Mouse (Mus musculus): ENCODE results near the gene Fut8. TPM values are rescaled to one million over a fixed set of nuclear protein-coding genes. Genes with fewer than 3 reads are reported as not detected.

Gene Fut8
- polyA plus RNA-seq, 1 experiment from 2014 or later = 69.5 TPM

DNA sequence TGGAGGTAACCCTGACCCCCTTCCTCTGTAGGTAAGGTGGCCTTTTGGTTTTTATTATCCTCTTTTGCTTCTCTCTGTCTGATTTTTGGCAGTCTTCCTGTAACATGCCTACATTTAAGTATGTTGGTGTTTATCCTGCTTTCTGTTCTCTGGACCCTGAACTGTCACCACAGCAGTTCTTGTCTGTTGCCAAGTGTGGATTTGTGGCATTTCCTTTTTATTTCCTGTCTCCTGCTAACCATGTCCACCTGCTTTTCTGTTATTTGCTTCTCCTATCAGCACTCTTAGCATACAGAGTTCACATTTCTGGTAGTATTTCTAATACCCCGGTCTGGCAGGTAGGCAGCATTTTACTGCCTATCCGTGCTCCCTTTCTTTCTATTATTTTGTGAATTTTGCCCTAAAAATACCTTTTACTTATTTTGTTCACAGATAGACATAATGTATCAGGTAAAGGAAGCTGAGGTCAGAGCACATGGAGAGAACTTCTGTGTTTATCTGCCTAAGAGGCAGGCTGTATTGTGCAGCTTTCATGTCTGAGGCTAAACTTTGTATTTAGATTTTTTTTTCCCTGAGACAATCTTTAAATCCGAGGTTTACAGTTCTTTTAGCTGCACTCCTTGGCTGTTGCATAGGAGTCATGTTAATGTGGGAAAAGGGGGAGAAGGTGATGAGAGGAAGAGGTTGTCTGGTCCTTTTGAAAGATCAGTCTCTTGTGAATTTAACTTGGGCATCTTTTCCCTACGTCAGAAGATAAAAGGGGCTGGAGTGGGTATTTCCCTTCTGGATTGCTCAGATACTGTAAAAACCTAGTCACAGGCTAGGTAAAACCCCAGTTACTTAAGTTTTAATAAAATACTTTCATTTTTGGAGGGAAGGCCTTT, 54.7 kb downstream of the Fut8 start:
- no peaks in the 10 kb centered on the region for H3K4me1 ChIP-seq (ENCODE audit: control insufficient read depth, insufficient read depth, low read length)
- WGBS = 72% methylated on average over 4 of the region's 4 CpGs
- H3K27ac ChIP-seq (ENCODE audit: low read length) = no peak overlapping the region
- H3K27me3 ChIP-seq (ENCODE audit: control insufficient read depth, insufficient read depth, low read depth, low read length) = no peaks in the 10 kb centered on the region
- H3K9ac ChIP-seq (ENCODE audit: low read depth, low read length) = no peak overlapping the region
- H3K4me2 ChIP-seq (ENCODE audit: low read length) = no peak overlapping the region
- H3K4me3 ChIP-seq (ENCODE audit: low read depth, low read length) = no peak overlapping the region
- no peak for ATAC-seq
- no peaks in the 10 kb centered on the region for H3K9me3 ChIP-seq (replicated peaks; ENCODE audit: control insufficient read depth, low read length, poor library complexity, severe bottlenecking)
- no peaks in the 10 kb centered on the region for H3K36me3 ChIP-seq (ENCODE audit: control insufficient read depth, insufficient read depth, low read length)

- Histone ChIP-seq H3K9me3 (replicated peaks; ENCODE audit: control insufficient read depth, low read length, poor library complexity, severe bottlenecking) (no peaks in the 10 kb centered on the region), H3K4me2 (ENCODE audit: low read length) (no peak overlapping the region), H3K27ac (ENCODE audit: low read length) (no peak overlapping the region), H3K4me3 (ENCODE audit: low read depth, low read length) (no peak overlapping the region), H3K9ac (ENCODE audit: low read depth, low read length) (no peak overlapping the region), H3K27me3 (ENCODE audit: control insufficient read depth, insufficient read depth, low read depth, low read length) (no peaks in the 10 kb centered on the region), H3K4me1 (ENCODE audit: control insufficient read depth, insufficient read depth, low read length) (peaks cover 4% of the 10 kb centered on the region; the same call in 1 of the 2 replicates), H3K36me3 (ENCODE audit: control insufficient read depth, insufficient read depth, low read length) (no peaks in the 10 kb centered on the region)
- WGBS = 94% methylated on average over 1 of the region's 1 CpGs
- ATAC-seq = no peak
Measured at GRCm38 (mm10) chr12:77296119-77296518, 58.2 kb downstream of the Fut8 start.

DNA sequence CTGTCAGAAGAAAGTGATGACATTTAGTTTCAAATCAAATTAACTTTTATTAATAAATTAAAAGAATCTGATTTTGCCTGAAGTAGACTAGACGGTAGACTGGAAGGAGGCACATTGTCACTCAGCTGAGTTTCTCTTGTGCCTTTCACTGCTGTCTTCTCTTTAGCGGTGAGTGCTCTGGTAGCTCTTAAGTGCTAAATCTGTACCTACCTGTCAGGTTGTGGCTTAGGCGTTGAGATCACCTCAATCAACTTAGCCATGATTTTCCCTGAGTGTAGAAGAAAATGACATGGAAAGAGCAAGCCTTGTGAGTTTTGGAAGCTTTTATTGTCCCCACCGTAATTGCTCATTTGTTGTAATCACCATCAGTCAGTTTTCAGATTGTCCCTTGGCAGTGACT, 59.2 kb downstream of the Fut8 start:
- Histone ChIP-seq H3K4me1 (ENCODE audit: control insufficient read depth, insufficient read depth, low read length) (peaks cover 4% of the 10 kb centered on the region; the same call in 1 of the 2 replicates), H3K9ac (ENCODE audit: low read depth, low read length) (no peak overlapping the region), H3K4me3 (ENCODE audit: low read depth, low read length) (no peak overlapping the region), H3K9me3 (replicated peaks; ENCODE audit: control insufficient read depth, low read length, poor library complexity, severe bottlenecking) (no peaks in the 10 kb centered on the region), H3K27ac (ENCODE audit: low read length) (no peak overlapping the region), H3K36me3 (ENCODE audit: control insufficient read depth, insufficient read depth, low read length) (no peaks in the 10 kb centered on the region), H3K4me2 (ENCODE audit: low read length) (no peak overlapping the region), H3K27me3 (ENCODE audit: control insufficient read depth, insufficient read depth, low read depth, low read length) (no peaks in the 10 kb centered on the region)
- ATAC-seq = no peak
- WGBS = 94% methylated on average over 4 of the region's 4 CpGs

DNA sequence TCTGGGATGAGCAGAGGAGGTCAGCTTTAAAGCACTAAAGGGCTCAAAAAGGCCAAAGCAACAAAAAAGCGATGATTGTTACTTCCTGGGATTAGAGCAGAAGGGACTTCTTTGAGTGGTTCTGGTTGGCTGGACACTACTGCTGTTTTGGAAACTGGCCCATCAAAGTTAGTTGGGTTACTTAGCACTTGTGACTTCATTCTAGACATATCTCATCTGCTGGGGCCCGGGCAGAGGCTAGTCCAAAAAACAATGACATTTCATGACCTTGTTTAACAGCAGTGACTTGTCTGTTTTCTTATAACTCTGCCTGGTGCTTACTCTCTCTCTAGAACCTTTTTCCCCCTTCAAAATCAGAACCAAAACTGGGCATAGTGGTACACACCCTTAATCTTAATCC, 59.9 kb downstream of the Fut8 start:
- no peak overlapping the region for H3K9ac ChIP-seq (ENCODE audit: low read depth, low read length)

DNA sequence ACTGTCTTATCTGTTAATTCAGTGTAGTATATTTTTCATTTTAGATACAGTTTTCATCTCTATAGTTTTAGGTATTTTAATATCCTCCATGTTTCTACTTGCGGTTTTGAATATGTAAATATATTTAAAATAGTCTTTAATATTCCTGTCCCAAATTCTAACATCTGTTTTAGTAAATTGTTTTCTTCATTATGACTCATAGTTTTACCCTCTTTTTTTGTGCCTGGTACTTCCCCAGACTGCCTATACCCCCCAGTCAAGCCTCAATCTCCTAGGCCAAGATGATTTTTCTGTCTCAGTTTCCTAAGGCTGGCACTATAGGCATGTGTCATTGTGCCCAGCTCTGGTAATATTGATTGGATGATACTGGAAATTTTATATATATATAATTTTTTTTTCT, 64.1 kb downstream of the Fut8 start:
- H3K4me1 ChIP-seq (ENCODE audit: control insufficient read depth, insufficient read depth, low read length) = peaks cover 4% of the 10 kb centered on the region; the same call in 1 of the 2 replicates
- ATAC-seq = no peak
- H3K9me3 ChIP-seq (replicated peaks; ENCODE audit: control insufficient read depth, low read length, poor library complexity, severe bottlenecking) = no peaks in the 10 kb centered on the region
- no peak overlapping the region for H3K9ac ChIP-seq (ENCODE audit: low read depth, low read length)
- no peak overlapping the region for H3K27ac ChIP-seq (ENCODE audit: low read length)
- H3K4me2 ChIP-seq (ENCODE audit: low read length) = no peak overlapping the region
- WGBS = 100% methylated on average over 1 of the region's 1 CpGs
- no peaks in the 10 kb centered on the region for H3K27me3 ChIP-seq (ENCODE audit: control insufficient read depth, insufficient read depth, low read depth, low read length)
- H3K36me3 ChIP-seq (ENCODE audit: control insufficient read depth, insufficient read depth, low read length) = no peaks in the 10 kb centered on the region
- H3K4me3 ChIP-seq (ENCODE audit: low read depth, low read length) = no peak overlapping the region

More for the DNA sequence above, 59.9 kb downstream of the Fut8 start:
- WGBS = 86% methylated on average over 2 of the region's 2 CpGs
- Histone ChIP-seq H3K27me3 (ENCODE audit: control insufficient read depth, insufficient read depth, low read depth, low read length) (no peaks in the 10 kb centered on the region), H3K9me3 (replicated peaks; ENCODE audit: control insufficient read depth, low read length, poor library complexity, severe bottlenecking) (no peaks in the 10 kb centered on the region), H3K36me3 (ENCODE audit: control insufficient read depth, insufficient read depth, low read length) (no peaks in the 10 kb centered on the region), H3K4me1 (ENCODE audit: control insufficient read depth, insufficient read depth, low read length) (peaks cover 4% of the 10 kb centered on the region; the same call in 1 of the 2 replicates), H3K4me3 (ENCODE audit: low read depth, low read length) (no peak overlapping the region), H3K27ac (ENCODE audit: low read length) (no peak overlapping the region), H3K4me2 (ENCODE audit: low read length) (no peak overlapping the region)
- ATAC-seq = no peak

DNA sequence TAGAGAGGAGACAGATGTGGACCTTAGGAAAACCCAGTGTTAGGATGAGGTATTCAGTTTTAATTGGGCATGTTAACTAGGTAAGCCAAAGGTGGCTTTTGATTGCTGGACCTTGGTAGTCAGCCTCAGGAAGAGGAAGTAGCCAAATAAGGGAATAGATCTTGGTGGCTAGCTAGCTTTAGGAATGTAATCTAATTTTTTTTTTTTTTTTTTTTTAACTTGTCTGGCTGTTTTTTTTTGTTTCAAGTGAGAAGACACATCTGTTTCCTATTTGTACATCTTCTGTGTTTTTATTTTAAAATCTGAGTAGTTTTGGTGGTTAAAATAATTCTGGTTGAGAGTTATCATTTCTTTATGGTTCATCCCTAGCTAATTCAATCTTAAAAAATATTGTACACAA, 65.4 kb downstream of the Fut8 start:
- Histone ChIP-seq H3K9ac (ENCODE audit: low read depth, low read length) (no peak overlapping the region), H3K4me3 (ENCODE audit: low read depth, low read length) (no peak overlapping the region), H3K4me1 (ENCODE audit: control insufficient read depth, insufficient read depth, low read length) (peaks cover 4% of the 10 kb centered on the region; the same call in 1 of the 2 replicates), H3K27ac (ENCODE audit: low read length) (no peak overlapping the region), H3K36me3 (ENCODE audit: control insufficient read depth, insufficient read depth, low read length) (no peaks in the 10 kb centered on the region), H3K9me3 (replicated peaks; ENCODE audit: control insufficient read depth, low read length, poor library complexity, severe bottlenecking) (no peaks in the 10 kb centered on the region), H3K27me3 (ENCODE audit: control insufficient read depth, insufficient read depth, low read depth, low read length) (no peaks in the 10 kb centered on the region), H3K4me2 (ENCODE audit: low read length) (no peak overlapping the region)
- ATAC-seq = no peak

GRCm38 (mm10) chr12:77305502-77305901, 67.6 kb downstream of the Fut8 start:
- 88% methylated on average over 3 of the region's 3 CpGs for WGBS

DNA sequence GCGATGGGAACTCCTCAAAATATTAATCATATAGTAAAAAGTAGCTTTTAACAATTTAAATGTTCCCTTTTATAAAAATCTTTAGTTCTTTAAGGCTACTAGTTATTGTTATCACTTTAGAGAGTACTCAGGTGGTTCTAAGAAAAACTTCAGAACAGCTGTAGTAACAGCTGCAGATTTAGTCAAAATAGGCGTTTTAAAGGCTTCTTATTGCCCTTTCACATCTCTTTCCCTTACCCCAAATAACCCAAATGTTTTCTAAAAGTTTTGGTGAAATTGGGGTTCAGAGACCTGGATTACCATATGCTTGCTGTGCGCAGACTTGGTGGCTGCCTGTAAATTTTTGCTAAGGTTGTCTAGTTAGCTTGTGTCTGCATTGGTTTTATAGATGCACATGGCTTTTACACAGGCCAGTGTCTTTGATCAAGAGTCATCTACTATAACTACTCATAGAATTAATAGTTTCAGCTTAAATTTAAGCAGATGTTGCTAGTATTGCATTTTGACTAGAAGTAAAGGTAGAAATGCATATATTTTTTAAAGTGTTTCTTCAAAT, 68.9 kb downstream of the Fut8 start:
- no peaks in the 10 kb centered on the region for H3K36me3 ChIP-seq (ENCODE audit: control insufficient read depth, insufficient read depth, low read length)
- WGBS = 89% methylated on average over 3 of the region's 3 CpGs
- no peaks in the 10 kb centered on the region for H3K4me1 ChIP-seq (ENCODE audit: control insufficient read depth, insufficient read depth, low read length)
- H3K9ac ChIP-seq (ENCODE audit: low read depth, low read length) = no peak overlapping the region
- H3K9me3 ChIP-seq (replicated peaks; ENCODE audit: control insufficient read depth, low read length, poor library complexity, severe bottlenecking) = no peaks in the 10 kb centered on the region
- H3K4me3 ChIP-seq (ENCODE audit: low read depth, low read length) = no peak overlapping the region
- ATAC-seq = no peak
- H3K27me3 ChIP-seq (ENCODE audit: control insufficient read depth, insufficient read depth, low read depth, low read length) = no peaks in the 10 kb centered on the region
- H3K4me2 ChIP-seq (ENCODE audit: low read length) = no peak overlapping the region
- no peak overlapping the region for H3K27ac ChIP-seq (ENCODE audit: low read length)

More at GRCm38 (mm10) chr12:77305502-77305901, 67.6 kb downstream of the Fut8 start:
- Histone ChIP-seq H3K27me3 (ENCODE audit: control insufficient read depth, insufficient read depth, low read depth, low read length) (no peaks in the 10 kb centered on the region), H3K4me3 (ENCODE audit: low read depth, low read length) (no peak overlapping the region), H3K4me1 (ENCODE audit: control insufficient read depth, insufficient read depth, low read length) (peaks cover 2% of the 10 kb centered on the region; the same call in 1 of the 2 replicates), H3K9me3 (replicated peaks; ENCODE audit: control insufficient read depth, low read length, poor library complexity, severe bottlenecking) (no peaks in the 10 kb centered on the region), H3K9ac (ENCODE audit: low read depth, low read length) (no peak overlapping the region), H3K4me2 (ENCODE audit: low read length) (no peak overlapping the region), H3K27ac (ENCODE audit: low read length) (no peak overlapping the region), H3K36me3 (ENCODE audit: control insufficient read depth, insufficient read depth, low read length) (no peaks in the 10 kb centered on the region)
- no peak for ATAC-seq

DNA sequence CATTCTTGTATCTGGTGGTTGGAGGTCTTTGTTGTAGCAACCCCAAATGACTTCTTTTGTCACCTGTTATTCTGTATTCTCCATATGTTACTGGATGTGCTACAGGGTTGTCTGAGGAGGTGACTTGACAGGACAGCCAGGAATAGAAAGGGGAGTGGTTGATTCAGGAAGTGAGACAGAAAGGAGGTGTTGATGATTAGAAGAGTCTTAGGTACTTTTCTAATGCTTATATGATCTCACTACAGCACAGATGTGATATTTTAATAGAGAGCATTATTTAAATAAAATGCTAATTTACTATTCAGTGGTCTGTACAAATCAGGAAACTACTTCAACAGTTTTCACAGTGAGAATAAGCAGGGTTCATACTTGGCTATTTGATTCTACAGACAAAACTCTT, 71.6 kb downstream of the Fut8 start:
- Histone ChIP-seq H3K9ac (ENCODE audit: low read depth, low read length) (no peak overlapping the region), H3K4me2 (ENCODE audit: low read length) (no peak overlapping the region), H3K9me3 (replicated peaks; ENCODE audit: control insufficient read depth, low read length, poor library complexity, severe bottlenecking) (no peaks in the 10 kb centered on the region), H3K4me3 (ENCODE audit: low read depth, low read length) (no peak overlapping the region), H3K27me3 (ENCODE audit: control insufficient read depth, insufficient read depth, low read depth, low read length) (no peaks in the 10 kb centered on the region), H3K36me3 (ENCODE audit: control insufficient read depth, insufficient read depth, low read length) (no peaks in the 10 kb centered on the region), H3K27ac (ENCODE audit: low read length) (no peak overlapping the region), H3K4me1 (ENCODE audit: control insufficient read depth, insufficient read depth, low read length) (no peaks in the 10 kb centered on the region)
- ATAC-seq = no peak

Data from midbrain, embryonic 16.5 days (tissue).